Mouse (Mus musculus): ENCODE measurements around the gene Olfr1356. TPM values are rescaled to one million over a fixed set of nuclear protein-coding genes. Genes with fewer than 3 reads are reported as not detected.
"Not testable (repeated sequence)": the region's sequence is repeated elsewhere in the genome, so short reads cannot be mapped to it uniquely, and the experiment has no call there.

The Olfr1356 gene
- not detected in 2 replicates for polyA plus RNA-seq (2012; ENCODE audit: insufficient read depth, insufficient read length, low replicate concordance, missing spikeins)

- Histone ChIP-seq H3K27ac (ENCODE audit: insufficient read depth, low read depth, low read length) (no peak within 1 kb of the TSS), H3K4me1 (ENCODE audit: control insufficient read depth, insufficient read depth, low read length) (no peaks in the 10 kb centered on the region), H3K4me3 (ENCODE audit: insufficient read depth, low read depth, low read length) (no peak within 1 kb of the TSS)
- 92% methylated on average over 2 of the region's 2 CpGs for WGBS
- TF ChIP-seq POLR2A (IDR thresholded peaks at IDR 0.05; ENCODE audit: insufficient read depth, low read depth, low read length) (no peak), CTCF (IDR thresholded peaks at IDR 0.05; ENCODE audit: insufficient read depth, low read depth, low read length) (no peak)
Measured at GRCm38 (mm10) chr10:78852066-78852465, at the start of gene Olfr1356. Gene Olfr1356, minus strand, starts transcription at chr10:78852166.

- no peaks in the 10 kb centered on the region for H3K4me1 ChIP-seq (ENCODE audit: control insufficient read depth, insufficient read depth, low read length)
- TF ChIP-seq POLR2A (IDR thresholded peaks at IDR 0.05; ENCODE audit: insufficient read depth, low read depth, low read length) (no peak), CTCF (IDR thresholded peaks at IDR 0.05; ENCODE audit: insufficient read depth, low read depth, low read length) (no peak)
- WGBS: 68% methylated on average over 2 of the region's 2 CpGs
- no peak within 1 kb of the TSS for H3K27ac ChIP-seq (ENCODE audit: insufficient read depth, low read depth, low read length)
- no peak within 1 kb of the TSS for H3K4me3 ChIP-seq (ENCODE audit: insufficient read depth, low read depth, low read length)
Measured at GRCm38 (mm10) chr10:78875240-78875639, 23.3 kb upstream of the Olfr1356 start, which contains the start of gene Olfr1355. Gene Olfr1355, plus strand, starts transcription at chr10:78875540.

DNA sequence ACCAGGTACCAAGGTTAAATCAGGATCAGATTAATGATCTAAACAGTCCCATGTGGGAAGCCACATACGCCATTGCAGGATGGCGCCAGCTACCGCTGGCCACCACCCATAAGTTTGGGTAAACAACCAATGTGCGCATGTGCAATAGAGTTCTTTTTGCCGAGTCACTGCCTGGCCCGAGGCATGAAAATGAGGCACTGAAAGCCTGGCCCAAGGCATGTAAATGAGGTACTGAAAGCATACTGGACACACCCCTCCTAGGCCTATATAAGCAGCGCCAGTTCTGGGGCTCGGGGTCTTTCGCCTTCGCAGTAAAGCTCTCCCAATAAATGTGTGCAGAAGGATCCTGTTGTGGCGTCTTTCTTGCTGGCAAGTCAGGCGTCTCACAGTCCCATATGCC lies 11.5 kb downstream of the Olfr1356 start:
- not testable (repeated sequence) for H3K4me1 ChIP-seq (ENCODE audit: control insufficient read depth, insufficient read depth, low read length); H3K4me3 ChIP-seq (ENCODE audit: insufficient read depth, low read depth, low read length); H3K27ac ChIP-seq (ENCODE audit: insufficient read depth, low read depth, low read length)
- WGBS: 88% methylated on average over 12 of the region's 12 CpGs

DNA sequence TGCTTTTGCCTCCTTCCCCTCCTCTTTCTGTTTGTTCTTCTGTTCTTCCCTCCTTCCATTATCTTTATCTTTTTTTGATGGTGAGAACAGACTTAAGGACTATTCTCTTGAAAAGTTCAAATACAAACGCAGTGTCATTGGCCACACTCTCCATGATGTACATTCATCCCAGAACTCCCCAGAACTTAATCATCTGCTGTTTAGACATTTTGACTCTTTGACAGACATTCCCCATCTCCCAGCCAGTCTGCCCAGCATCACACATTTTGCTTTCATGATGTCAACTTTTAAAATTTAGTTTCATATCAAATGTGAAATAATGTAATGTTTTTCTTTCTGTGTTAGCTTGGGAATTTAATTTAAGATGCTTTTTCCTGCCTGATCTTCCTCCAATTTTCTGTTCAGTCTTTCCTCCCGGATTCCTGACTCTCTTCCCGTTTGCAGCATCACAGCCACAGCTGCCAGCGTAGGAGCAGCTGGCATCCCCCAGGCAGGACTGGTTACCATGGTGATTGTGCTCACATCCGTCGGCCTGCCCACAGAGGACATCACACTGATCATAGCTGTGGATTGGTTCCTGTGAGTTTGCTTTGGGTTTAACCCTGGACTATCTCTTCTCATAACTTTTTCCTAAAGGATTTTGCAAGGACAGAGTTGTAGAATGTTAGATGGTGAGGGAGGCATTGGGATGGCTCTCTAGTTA lies 39.5 kb downstream of the Olfr1356 start:
- Histone ChIP-seq H3K4me3 (ENCODE audit: insufficient read depth, low read depth, low read length) (no peak overlapping the region), H3K4me1 (ENCODE audit: control insufficient read depth, insufficient read depth, low read length) (no peaks in the 10 kb centered on the region), H3K27ac (ENCODE audit: insufficient read depth, low read depth, low read length) (0 out of 2 replicates have a peak overlapping the region, but pooled peaks have one; percentile 29)
- 19% methylated on average over 6 of the region's 6 CpGs for WGBS
- TF ChIP-seq POLR2A (IDR thresholded peaks at IDR 0.05; ENCODE audit: insufficient read depth, low read depth, low read length) (no peak), CTCF (IDR thresholded peaks at IDR 0.05; ENCODE audit: insufficient read depth, low read depth, low read length) (no peak)

GRCm38 (mm10) chr10:78801449-78801848 lies 50.5 kb downstream of the Olfr1356 start:
- H3K27ac ChIP-seq (ENCODE audit: insufficient read depth, low read depth, low read length): no peak overlapping the region
- H3K4me3 ChIP-seq (ENCODE audit: insufficient read depth, low read depth, low read length): no peak overlapping the region
- H3K4me1 ChIP-seq (ENCODE audit: control insufficient read depth, insufficient read depth, low read length): no peaks in the 10 kb centered on the region
- 89% methylated on average over 2 of the region's 2 CpGs for WGBS
- TF ChIP-seq CTCF (IDR thresholded peaks at IDR 0.05; ENCODE audit: insufficient read depth, low read depth, low read length) (no peak), POLR2A (IDR thresholded peaks at IDR 0.05; ENCODE audit: insufficient read depth, low read depth, low read length) (no peak)

Other genes starting within 250 kb of the Olfr1356 start
- not detected in 2 replicates for gene Olfr1357, start 234.1 kb downstream of the Olfr1356 start, polyA plus RNA-seq (2012; ENCODE audit: insufficient read depth, insufficient read length, low replicate concordance, missing spikeins)
- gene Casp14, start 133.9 kb downstream of the Olfr1356 start, polyA plus RNA-seq (2012; ENCODE audit: insufficient read depth, insufficient read length, low replicate concordance, missing spikeins): not detected in 2 replicates
- not detected in 2 replicates for gene Ccdc105, start 99.1 kb downstream of the Olfr1356 start, polyA plus RNA-seq (2012; ENCODE audit: insufficient read depth, insufficient read length, low replicate concordance, missing spikeins)
- not detected in 2 replicates for gene Slc1a6, start 71.7 kb downstream of the Olfr1356 start, polyA plus RNA-seq (2012; ENCODE audit: insufficient read depth, insufficient read length, low replicate concordance, missing spikeins)
- gene Olfr1355, start 23.4 kb upstream of the Olfr1356 start, polyA plus RNA-seq (2012; ENCODE audit: insufficient read depth, insufficient read length, low replicate concordance, missing spikeins): not detected in 2 replicates
- not detected in 2 replicates for gene Olfr1354, start 61.0 kb upstream of the Olfr1356 start, polyA plus RNA-seq (2012; ENCODE audit: insufficient read depth, insufficient read length, low replicate concordance, missing spikeins)
- gene Olfr8, start 98.5 kb upstream of the Olfr1356 start, polyA plus RNA-seq (2012; ENCODE audit: insufficient read depth, insufficient read length, low replicate concordance, missing spikeins): not detected in 2 replicates
- not detected in 2 replicates for gene Olfr1353, start 111.1 kb upstream of the Olfr1356 start, polyA plus RNA-seq (2012; ENCODE audit: insufficient read depth, insufficient read length, low replicate concordance, missing spikeins)
- gene Olfr1352, start 128.9 kb upstream of the Olfr1356 start, polyA plus RNA-seq (2012; ENCODE audit: insufficient read depth, insufficient read length, low replicate concordance, missing spikeins): not detected in 2 replicates
- gene Olfr1351, start 160.3 kb upstream of the Olfr1356 start, polyA plus RNA-seq (2012; ENCODE audit: insufficient read depth, insufficient read length, low replicate concordance, missing spikeins): not detected in 2 replicates
- not detected in 2 replicates for gene Olfr57, start 176.6 kb upstream of the Olfr1356 start, polyA plus RNA-seq (2012; ENCODE audit: insufficient read depth, insufficient read length, low replicate concordance, missing spikeins)
- gene 2610008E11Rik, start 245.4 kb upstream of the Olfr1356 start, polyA plus RNA-seq (2012; ENCODE audit: insufficient read depth, insufficient read length, low replicate concordance, missing spikeins): not detected in 2 replicates

Measured in olfactory bulb, adult 2 months (tissue).